Mouse (Mus musculus): ENCODE results near the gene Gm49320. TPM values are rescaled to one million over a fixed set of nuclear protein-coding genes. Genes with fewer than 3 reads are reported as not detected.
A peak's percentile ranks its signal among the peaks of the same experiment; 100 is the strongest.
"Not testable (repeated sequence)": the region's sequence is repeated elsewhere in the genome, so short reads cannot be mapped to it uniquely, and the experiment has no call there.

Gm49320 gene
- polyA plus RNA-seq, 1 experiment from 2014 or later = 0.68 TPM

DNA sequence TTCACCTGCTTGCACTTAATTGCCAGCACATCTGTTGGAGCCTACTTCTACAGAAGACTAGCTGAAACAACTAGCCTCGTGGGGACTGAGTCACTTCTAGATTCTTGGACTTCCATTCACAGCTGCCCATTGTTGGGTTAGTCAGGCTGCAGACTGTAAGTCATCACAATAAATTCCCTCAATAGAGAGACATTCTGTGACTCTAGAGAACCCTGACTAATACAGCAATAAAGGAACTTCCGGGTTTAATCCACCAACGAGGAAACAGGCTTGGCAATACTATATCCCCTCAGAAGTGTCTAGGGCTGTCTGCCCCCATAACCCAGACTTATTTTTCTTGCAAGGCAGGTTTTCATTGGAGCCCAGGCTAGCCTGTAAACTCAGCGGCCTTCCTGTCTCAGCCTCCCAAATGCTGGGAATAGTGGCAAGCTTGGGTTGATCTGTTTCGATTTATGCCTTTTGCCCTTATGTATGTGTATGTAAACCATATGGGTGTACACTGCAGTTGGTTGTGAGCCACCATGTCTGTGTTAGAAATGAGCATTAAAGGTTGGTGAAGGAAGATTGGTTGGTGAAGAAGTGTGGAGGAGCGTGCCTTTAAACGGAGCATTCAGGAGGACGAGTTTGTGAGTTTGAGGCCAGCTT, 13.6 kb downstream of the Gm49320 start:
- Histone ChIP-seq H3K9ac (ENCODE audit: low read length) (no peak overlapping the region), H3K4me2 (ENCODE audit: low read depth, severe bottlenecking) (peak overlapping the region; percentile 66), H3K27me3 (ENCODE audit: control insufficient read depth, insufficient read depth, low read length) (no peaks in the 10 kb centered on the region), H3K4me3 (ENCODE audit: low read depth, low read length) (peak overlapping the region; percentile 82), H3K27ac (replicated peaks; ENCODE audit: low read depth, low read length) (no peak overlapping the region), H3K9me3 (ENCODE audit: control insufficient read depth, low read length) (no peaks in the 10 kb centered on the region), H3K4me1 (ENCODE audit: control insufficient read depth, insufficient read depth, low read length) (peaks cover 13% of the 10 kb centered on the region), H3K36me3 (ENCODE audit: control insufficient read depth, insufficient read depth, low read length) (peaks cover 2% of the 10 kb centered on the region)
- no peak for DNase-seq (ENCODE audit: low spot score)
- ATAC-seq (ENCODE audit: insufficient number of reproducible peaks, low FRiP score, low TSS enrichment, low read depth) = no peak
- 49% methylated on average over 8 of the region's 8 CpGs for WGBS

DNA sequence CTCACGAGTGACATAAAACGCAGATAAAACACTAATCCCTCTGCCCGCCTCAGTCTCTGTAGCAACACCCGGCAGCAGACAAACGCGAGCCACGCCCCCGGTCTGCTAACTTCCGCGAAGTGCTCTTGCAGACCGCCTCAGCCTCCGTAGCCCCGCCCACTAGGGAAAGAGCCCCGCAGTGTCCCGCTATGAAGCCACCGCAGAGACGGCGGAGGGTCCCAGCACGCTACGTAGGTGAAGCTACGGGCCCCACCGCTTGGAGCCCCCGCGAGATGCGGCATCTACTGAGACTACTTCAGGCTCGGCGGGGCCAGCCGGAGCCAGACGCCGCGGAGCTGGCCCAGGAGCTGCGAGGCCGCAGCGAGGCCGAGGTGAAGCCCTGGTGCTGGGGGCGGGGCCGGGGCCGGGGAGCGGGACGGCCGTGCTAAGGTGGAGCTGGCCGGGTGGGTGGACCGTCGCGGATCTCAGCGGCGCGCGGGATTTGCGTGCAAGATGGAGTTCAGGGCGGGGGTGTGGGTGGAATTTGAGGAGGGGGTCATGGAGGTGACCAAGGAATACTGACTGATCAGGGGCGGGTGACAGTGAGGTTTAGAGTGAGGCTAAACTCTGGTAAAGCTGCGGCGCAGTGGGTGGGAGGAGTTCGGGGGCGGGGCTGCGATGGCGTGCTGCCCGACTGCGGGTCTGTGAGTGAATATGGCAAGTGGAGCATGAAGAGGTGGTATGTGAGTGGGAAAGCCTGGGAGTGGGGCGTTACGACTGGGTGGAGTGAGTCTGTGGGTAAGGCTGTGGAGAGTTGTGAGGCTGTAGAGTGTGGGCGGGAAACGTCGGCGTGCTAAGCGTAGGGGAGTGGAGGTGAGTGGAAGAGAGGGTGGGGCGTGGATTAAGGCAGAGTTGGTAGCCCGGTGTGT, 14.5 kb downstream of the Gm49320 start, which contains the start of gene Snapc2:
Gene Snapc2 (plus strand): TSS at position 147 of the 908 bp plus-strand sequence.
- Histone ChIP-seq H3K4me3 (ENCODE audit: low read depth, low read length) (peak within 1 kb of the TSS; percentile 82), H3K4me1 (ENCODE audit: control insufficient read depth, insufficient read depth, low read length) (peaks cover 21% of the 10 kb centered on the region), H3K9ac (ENCODE audit: low read length) (peak within 1 kb of the TSS; percentile 85), H3K9me3 (ENCODE audit: control insufficient read depth, low read length) (no peaks in the 10 kb centered on the region; the same call in 1 of the 2 replicates), H3K36me3 (ENCODE audit: control insufficient read depth, insufficient read depth, low read length) (peaks cover 2% of the 10 kb centered on the region), H3K27ac (replicated peaks; ENCODE audit: low read depth, low read length) (peak within 1 kb of the TSS; percentile 79; the same call in 1 of the 2 replicates), H3K27me3 (ENCODE audit: control insufficient read depth, insufficient read depth, low read length) (no peaks in the 10 kb centered on the region), H3K4me2 (ENCODE audit: low read depth, severe bottlenecking) (peak within 1 kb of the TSS; percentile 66)
- DNase-seq (ENCODE audit: low spot score) (peak; percentile 97), ATAC-seq (ENCODE audit: insufficient number of reproducible peaks, low FRiP score, low TSS enrichment, low read depth) (peak; percentile 89)
- WGBS = under 1% methylated on average over 69 of the region's 69 CpGs

DNA sequence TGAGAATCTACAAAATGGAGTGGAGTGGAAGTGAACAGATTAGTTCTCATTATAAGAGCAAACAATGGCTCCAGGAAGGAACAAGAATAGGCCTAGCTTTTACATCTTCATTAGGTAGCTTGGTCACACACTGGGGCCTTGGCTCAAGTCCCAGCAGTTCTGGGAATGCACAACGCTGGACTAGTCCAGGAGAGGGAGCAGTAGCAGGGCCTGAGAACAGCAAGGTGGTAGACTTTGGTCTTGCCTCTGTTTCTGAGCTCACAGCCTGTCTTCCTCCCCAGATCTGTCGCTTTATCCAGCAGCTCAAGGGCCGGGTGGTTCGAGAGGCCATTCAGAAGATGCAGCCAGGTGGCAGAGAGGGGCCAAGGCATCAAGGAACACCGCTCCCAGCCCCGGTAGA, 15.3 kb downstream of the Gm49320 start:
- H3K4me2 ChIP-seq (ENCODE audit: low read depth, severe bottlenecking) = peak overlapping the region; percentile 66
- no peaks in the 10 kb centered on the region for H3K27me3 ChIP-seq (ENCODE audit: control insufficient read depth, insufficient read depth, low read length)
- peaks cover 2% of the 10 kb centered on the region for H3K36me3 ChIP-seq (ENCODE audit: control insufficient read depth, insufficient read depth, low read length)
- no peak overlapping the region for H3K9ac ChIP-seq (ENCODE audit: low read length)
- peak overlapping the region; percentile 82; the same call in 1 of the 2 replicates for H3K4me3 ChIP-seq (ENCODE audit: low read depth, low read length)
- WGBS = 65% methylated on average over 6 of the region's 6 CpGs
- H3K4me1 ChIP-seq (ENCODE audit: control insufficient read depth, insufficient read depth, low read length) = peaks cover 19% of the 10 kb centered on the region
- ATAC-seq (ENCODE audit: insufficient number of reproducible peaks, low FRiP score, low TSS enrichment, low read depth) (no peak), DNase-seq (ENCODE audit: low spot score) (no peak)
- H3K27ac ChIP-seq (replicated peaks; ENCODE audit: low read depth, low read length) = no peak overlapping the region
- no peaks in the 10 kb centered on the region; the same call in 1 of the 2 replicates for H3K9me3 ChIP-seq (ENCODE audit: control insufficient read depth, low read length)

DNA sequence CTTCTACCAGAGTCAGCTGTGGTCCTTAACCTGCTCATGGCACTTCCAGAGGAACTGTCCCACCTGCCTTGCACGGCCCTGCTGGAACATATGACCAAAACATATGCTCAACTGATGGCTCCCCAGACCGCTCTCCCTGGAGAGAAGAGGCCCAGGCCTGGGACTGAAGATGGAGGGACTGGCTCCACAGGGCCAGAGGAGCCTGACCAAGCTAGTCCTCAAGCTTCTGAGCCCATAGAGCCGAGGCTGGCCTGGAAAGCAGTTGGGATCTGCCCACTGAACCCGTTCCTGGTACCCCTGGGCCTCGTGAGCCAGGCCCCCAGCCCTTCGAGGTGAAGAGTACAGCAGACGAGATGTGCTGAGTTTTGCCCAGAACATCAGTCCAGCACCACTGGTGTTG, 16.8 kb downstream of the Gm49320 start:
- H3K4me2 ChIP-seq (ENCODE audit: low read depth, severe bottlenecking); H3K9ac ChIP-seq (ENCODE audit: low read length); ATAC-seq (ENCODE audit: insufficient number of reproducible peaks, low FRiP score, low TSS enrichment, low read depth); H3K9me3 ChIP-seq (ENCODE audit: control insufficient read depth, low read length); H3K36me3 ChIP-seq (ENCODE audit: control insufficient read depth, insufficient read depth, low read length); DNase-seq (ENCODE audit: low spot score); H3K27me3 ChIP-seq (ENCODE audit: control insufficient read depth, insufficient read depth, low read length); H3K27ac ChIP-seq (replicated peaks; ENCODE audit: low read depth, low read length); H3K4me3 ChIP-seq (ENCODE audit: low read depth, low read length): not testable (repeated sequence)
- WGBS = 89% methylated on average over 7 of the region's 7 CpGs
- peaks cover 18% of the 10 kb centered on the region; the same call in 1 of the 2 replicates for H3K4me1 ChIP-seq (ENCODE audit: control insufficient read depth, insufficient read depth, low read length)

DNA sequence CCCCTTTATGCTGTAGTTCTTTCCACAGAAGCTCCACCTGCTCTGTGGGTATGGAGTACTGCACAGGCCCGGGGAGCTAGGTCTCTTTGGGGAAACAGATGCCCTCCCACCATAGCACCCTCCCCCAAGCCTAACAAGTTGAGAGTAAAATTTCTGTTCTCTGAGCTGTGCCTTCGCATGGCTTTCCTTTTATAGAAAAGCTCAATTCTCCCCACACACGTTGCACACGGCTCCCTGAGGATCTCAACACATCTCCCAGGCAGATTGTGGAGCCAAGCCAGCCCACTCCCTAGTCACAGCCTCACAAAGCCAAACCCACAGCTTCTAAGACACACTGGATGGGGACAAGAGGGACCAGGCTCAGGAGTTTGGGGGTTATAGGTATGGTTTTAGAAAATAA, 18.2 kb downstream of the Gm49320 start:
- no peak overlapping the region; the same call in 1 of the 2 replicates for H3K9ac ChIP-seq (ENCODE audit: low read length)
- no peak overlapping the region; the same call in 1 of the 2 replicates for H3K4me2 ChIP-seq (ENCODE audit: low read depth, severe bottlenecking)
- H3K4me1 ChIP-seq (ENCODE audit: control insufficient read depth, insufficient read depth, low read length) = peaks cover 18% of the 10 kb centered on the region; the same call in 1 of the 2 replicates
- no peak for DNase-seq (ENCODE audit: low spot score)
- H3K4me3 ChIP-seq (ENCODE audit: low read depth, low read length) = no peak overlapping the region
- 73% methylated on average over 4 of the region's 4 CpGs for WGBS
- H3K9me3 ChIP-seq (ENCODE audit: control insufficient read depth, low read length) = no peaks in the 10 kb centered on the region; the same call in 1 of the 2 replicates
- no peaks in the 10 kb centered on the region for H3K27me3 ChIP-seq (ENCODE audit: control insufficient read depth, insufficient read depth, low read length)
- no peak overlapping the region for H3K27ac ChIP-seq (replicated peaks; ENCODE audit: low read depth, low read length)
- no peak for ATAC-seq (ENCODE audit: insufficient number of reproducible peaks, low FRiP score, low TSS enrichment, low read depth)
- H3K36me3 ChIP-seq (ENCODE audit: control insufficient read depth, insufficient read depth, low read length) = peaks cover 7% of the 10 kb centered on the region

DNA sequence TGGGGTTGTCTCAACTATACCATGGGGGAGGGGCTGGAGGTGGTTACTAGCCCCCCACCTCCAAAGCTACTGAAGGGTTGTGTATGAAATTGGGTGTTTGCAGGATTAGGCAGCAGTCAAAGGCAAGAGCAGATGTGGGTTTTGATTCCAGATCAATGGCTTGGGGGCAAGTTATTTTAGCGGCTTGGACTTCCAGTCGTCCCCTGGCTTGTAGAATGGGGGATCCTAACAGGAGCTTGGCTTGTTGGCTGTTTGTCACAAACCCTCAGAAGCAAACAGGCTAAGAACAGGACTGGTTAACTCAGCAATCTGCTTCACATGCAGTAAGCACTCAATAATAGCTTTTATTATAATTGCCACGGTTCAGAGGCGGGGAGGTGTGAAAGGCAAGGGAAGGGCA, 18.7 kb downstream of the Gm49320 start:
- no peak overlapping the region for H3K4me3 ChIP-seq (ENCODE audit: low read depth, low read length)
- peaks cover 18% of the 10 kb centered on the region; the same call in 1 of the 2 replicates for H3K4me1 ChIP-seq (ENCODE audit: control insufficient read depth, insufficient read depth, low read length)
- DNase-seq (ENCODE audit: low spot score) (no peak), ATAC-seq (ENCODE audit: insufficient number of reproducible peaks, low FRiP score, low TSS enrichment, low read depth) (no peak)
- H3K9me3 ChIP-seq (ENCODE audit: control insufficient read depth, low read length) = no peaks in the 10 kb centered on the region; the same call in 1 of the 2 replicates
- 85% methylated on average over 4 of the region's 4 CpGs for WGBS
- H3K4me2 ChIP-seq (ENCODE audit: low read depth, severe bottlenecking) = peak overlapping the region; percentile 48
- no peak overlapping the region; the same call in 1 of the 2 replicates for H3K9ac ChIP-seq (ENCODE audit: low read length)
- no peaks in the 10 kb centered on the region for H3K27me3 ChIP-seq (ENCODE audit: control insufficient read depth, insufficient read depth, low read length)
- no peak overlapping the region for H3K27ac ChIP-seq (replicated peaks; ENCODE audit: low read depth, low read length)
- H3K36me3 ChIP-seq (ENCODE audit: control insufficient read depth, insufficient read depth, low read length) = peaks cover 7% of the 10 kb centered on the region

DNA sequence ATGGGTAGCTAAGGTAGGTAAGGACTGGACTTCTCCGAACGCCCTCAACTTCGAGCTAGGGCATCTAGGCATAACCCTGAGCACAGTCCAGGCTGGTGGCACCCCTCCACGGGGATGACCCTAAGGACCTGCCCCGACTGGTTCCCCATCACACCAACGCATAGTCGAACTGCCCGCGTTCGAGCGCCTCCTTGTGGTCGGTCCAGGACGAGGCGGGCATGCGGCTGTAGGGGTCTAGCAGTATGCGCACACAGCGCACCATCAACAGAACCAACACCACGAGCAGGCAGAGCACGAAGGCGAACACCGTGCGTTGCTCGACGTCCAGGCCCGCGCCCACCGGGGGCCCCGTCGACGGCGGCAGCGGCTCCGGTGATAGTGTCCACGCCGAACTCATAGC, 19.6 kb downstream of the Gm49320 start:
- Histone ChIP-seq H3K4me2 (ENCODE audit: low read depth, severe bottlenecking) (peak overlapping the region; percentile 48), H3K4me1 (ENCODE audit: control insufficient read depth, insufficient read depth, low read length) (peaks cover 18% of the 10 kb centered on the region; the same call in 1 of the 2 replicates), H3K27me3 (ENCODE audit: control insufficient read depth, insufficient read depth, low read length) (no peaks in the 10 kb centered on the region), H3K4me3 (ENCODE audit: low read depth, low read length) (peak overlapping the region; percentile 89), H3K9me3 (ENCODE audit: control insufficient read depth, low read length) (no peaks in the 10 kb centered on the region; the same call in 1 of the 2 replicates), H3K36me3 (ENCODE audit: control insufficient read depth, insufficient read depth, low read length) (peaks cover 8% of the 10 kb centered on the region), H3K27ac (replicated peaks; ENCODE audit: low read depth, low read length) (peak overlapping the region; percentile 87), H3K9ac (ENCODE audit: low read length) (peak overlapping the region; percentile 94)
- peak; percentile 95 for DNase-seq (ENCODE audit: low spot score)
- peak; percentile 45 for ATAC-seq (ENCODE audit: insufficient number of reproducible peaks, low FRiP score, low TSS enrichment, low read depth)
- WGBS = 2% methylated on average over 35 of the region's 35 CpGs

DNA sequence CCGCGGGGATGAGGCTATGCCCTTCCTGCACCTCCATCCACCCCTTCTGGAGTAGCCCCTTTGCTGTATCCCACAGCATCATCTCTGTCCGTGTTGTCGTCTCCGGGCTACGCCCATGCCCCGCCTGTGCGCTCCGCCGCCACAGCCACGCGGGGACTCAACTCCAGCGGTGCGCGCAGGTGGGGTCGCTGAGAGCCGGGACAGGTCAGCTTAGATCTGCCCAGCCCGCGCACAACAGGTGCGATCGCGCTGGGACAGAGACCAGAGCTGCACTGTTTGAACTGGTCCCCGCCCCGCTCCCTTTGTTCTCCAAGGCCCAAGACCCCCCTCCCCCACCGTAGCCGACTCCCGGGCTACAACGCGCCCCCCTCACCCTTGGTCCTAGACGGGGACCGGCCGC, 20.0 kb downstream of the Gm49320 start:
- H3K27me3 ChIP-seq (ENCODE audit: control insufficient read depth, insufficient read depth, low read length) = no peaks in the 10 kb centered on the region
- WGBS = under 1% methylated on average over 32 of the region's 32 CpGs
- ATAC-seq (ENCODE audit: insufficient number of reproducible peaks, low FRiP score, low TSS enrichment, low read depth) = peak; percentile 68
- peak overlapping the region; percentile 48 for H3K4me2 ChIP-seq (ENCODE audit: low read depth, severe bottlenecking)
- H3K4me1 ChIP-seq (ENCODE audit: control insufficient read depth, insufficient read depth, low read length) = peaks cover 18% of the 10 kb centered on the region; the same call in 1 of the 2 replicates
- H3K27ac ChIP-seq (replicated peaks; ENCODE audit: low read depth, low read length) = peak overlapping the region; percentile 87
- DNase-seq (ENCODE audit: low spot score) = peak; percentile 86
- peaks cover 8% of the 10 kb centered on the region for H3K36me3 ChIP-seq (ENCODE audit: control insufficient read depth, insufficient read depth, low read length)
- H3K9me3 ChIP-seq (ENCODE audit: control insufficient read depth, low read length) = no peaks in the 10 kb centered on the region; the same call in 1 of the 2 replicates
- H3K4me3 ChIP-seq (ENCODE audit: low read depth, low read length) = peak overlapping the region; percentile 89
- peak overlapping the region; percentile 94 for H3K9ac ChIP-seq (ENCODE audit: low read length)
